Mouse (Mus musculus) olfactory bulb, adult 2 months (tissue): ENCODE measurements at regions not wholly inside any gene's neighbourhood (a gene's known extent, or its start where the extent isn't known, plus 50 kb on each side); places are given as distances from the start of the nearest gene placed in this dataset.

ENCODE experiments used
- H3K27ac ChIP-seq: fragments of 200-500 bp; 2 replicates; pipeline ENCODE4 v1.5.1; 2012; ENCODE audit warnings: low read depth, low read length; ENCODE audit not compliant: insufficient read depth
- H3K4me1 ChIP-seq: fragments of 200-500 bp; 2 replicates; pipeline ENCODE4 v1.6.1; 2012; ENCODE audit warnings: low read length; ENCODE audit not compliant: control insufficient read depth, insufficient read depth
- H3K4me3 ChIP-seq: fragments of 200-500 bp; 2 replicates; pipeline ENCODE4 v1.5.1; 2012; ENCODE audit warnings: mild to moderate bottlenecking, low read depth, low read length, moderate library complexity; ENCODE audit not compliant: insufficient read depth
- CTCF ChIP-seq: fragments of 200-500 bp; IDR thresholded peaks from 2 replicates; pipeline ENCODE4 v1.5.1; 2012; ENCODE audit warnings: low read depth, mild to moderate bottlenecking, low read length, moderate library complexity; ENCODE audit not compliant: insufficient read depth
- POLR2A ChIP-seq: fragments of 200-500 bp; IDR thresholded peaks from 2 replicates; pipeline ENCODE4 v1.6.1; 2012; ENCODE audit warnings: mild to moderate bottlenecking, low read depth, low read length, moderate library complexity; ENCODE audit not compliant: insufficient read depth
- WGBS: fragments of 180-500 bp; shearing (Covaris S2); methylation state at CpG from one replicate; pipeline ENCODE4 v1.1.7; 2018; 5-methylcytosine and 5-hydroxymethylcytosine counted together

DNA sequence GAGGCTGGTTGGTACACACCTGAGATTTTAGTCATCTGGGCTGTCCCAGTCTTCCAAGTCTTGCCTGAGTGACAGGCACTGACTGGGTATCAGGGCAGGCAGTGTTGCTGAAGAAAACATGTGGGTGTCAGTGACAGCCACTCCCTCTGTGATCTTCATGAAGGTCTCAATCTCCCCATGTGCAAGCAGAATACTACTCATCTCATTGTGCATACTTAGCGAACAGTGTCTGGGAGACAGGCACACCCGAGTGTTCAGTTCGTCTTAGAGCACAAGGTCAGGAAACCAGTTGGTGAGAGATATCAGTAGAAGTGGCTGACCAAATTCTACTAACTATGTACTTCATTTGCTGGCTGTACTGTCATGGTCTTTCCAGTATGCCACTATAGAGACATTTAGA is 315.9 kb downstream of the Tbc1d1 start:
- Histone ChIP-seq H3K4me3 (no peak overlapping the region), H3K4me1 (peaks cover 2% of the 10 kb centered on the region; the same call in 1 of the 2 replicates), H3K27ac (no peak overlapping the region)
- WGBS: 92% methylated on average over 3 of the region's 3 CpGs
- TF ChIP-seq POLR2A (no peak), CTCF (no peak)

DNA sequence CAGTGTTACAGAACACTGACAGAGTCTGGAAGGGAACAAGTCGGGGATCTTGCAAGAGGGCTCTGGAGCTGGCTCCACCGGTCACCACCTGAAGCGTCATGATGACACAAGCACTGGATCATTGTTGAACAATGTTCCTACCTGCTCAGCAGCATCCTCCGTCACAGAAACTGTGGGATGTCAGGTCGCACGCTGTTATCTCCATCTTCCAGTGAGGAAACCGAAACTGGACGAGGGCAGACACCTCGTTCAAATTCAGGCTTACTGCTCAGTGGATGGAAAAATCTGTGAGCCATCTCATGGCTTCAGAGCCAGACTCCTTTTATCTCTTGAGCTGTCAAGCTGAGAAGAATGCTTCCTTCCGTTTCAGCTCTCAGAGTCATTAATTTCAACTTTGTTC is 316.3 kb downstream of the Tbc1d1 start:
- no peak for TF ChIP-seq POLR2A
- TF ChIP-seq CTCF: no peak
- Histone ChIP-seq H3K4me3 (no peak overlapping the region), H3K27ac (no peak overlapping the region), H3K4me1 (peaks cover 2% of the 10 kb centered on the region; the same call in 1 of the 2 replicates)
- WGBS: 90% methylated on average over 10 of the region's 10 CpGs

DNA sequence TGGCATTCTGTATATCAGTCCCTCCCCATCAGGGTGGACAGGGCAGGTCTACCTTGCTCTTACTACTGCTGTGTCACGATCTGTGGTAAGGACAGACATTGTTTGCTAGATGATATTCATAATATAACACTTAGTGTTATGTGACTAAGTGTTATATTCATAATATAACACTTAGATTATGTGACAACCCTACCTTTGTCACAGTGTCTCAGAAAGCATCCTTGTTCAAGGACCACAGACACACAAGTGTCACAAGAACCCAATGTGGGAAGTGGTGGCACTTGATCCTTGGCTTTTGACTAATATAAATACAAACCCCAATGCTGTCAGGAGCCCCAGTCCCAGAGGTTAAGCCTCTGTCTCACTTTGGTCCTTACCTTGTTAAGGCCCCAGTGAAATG is 318.8 kb downstream of the Tbc1d1 start:
- TF ChIP-seq POLR2A (no peak), CTCF (no peak)
- Histone ChIP-seq H3K27ac (no peak overlapping the region), H3K4me3 (no peak overlapping the region), H3K4me1 (peaks cover 5% of the 10 kb centered on the region)
- 100% methylated on average over 1 of the region's 1 CpGs for WGBS

DNA sequence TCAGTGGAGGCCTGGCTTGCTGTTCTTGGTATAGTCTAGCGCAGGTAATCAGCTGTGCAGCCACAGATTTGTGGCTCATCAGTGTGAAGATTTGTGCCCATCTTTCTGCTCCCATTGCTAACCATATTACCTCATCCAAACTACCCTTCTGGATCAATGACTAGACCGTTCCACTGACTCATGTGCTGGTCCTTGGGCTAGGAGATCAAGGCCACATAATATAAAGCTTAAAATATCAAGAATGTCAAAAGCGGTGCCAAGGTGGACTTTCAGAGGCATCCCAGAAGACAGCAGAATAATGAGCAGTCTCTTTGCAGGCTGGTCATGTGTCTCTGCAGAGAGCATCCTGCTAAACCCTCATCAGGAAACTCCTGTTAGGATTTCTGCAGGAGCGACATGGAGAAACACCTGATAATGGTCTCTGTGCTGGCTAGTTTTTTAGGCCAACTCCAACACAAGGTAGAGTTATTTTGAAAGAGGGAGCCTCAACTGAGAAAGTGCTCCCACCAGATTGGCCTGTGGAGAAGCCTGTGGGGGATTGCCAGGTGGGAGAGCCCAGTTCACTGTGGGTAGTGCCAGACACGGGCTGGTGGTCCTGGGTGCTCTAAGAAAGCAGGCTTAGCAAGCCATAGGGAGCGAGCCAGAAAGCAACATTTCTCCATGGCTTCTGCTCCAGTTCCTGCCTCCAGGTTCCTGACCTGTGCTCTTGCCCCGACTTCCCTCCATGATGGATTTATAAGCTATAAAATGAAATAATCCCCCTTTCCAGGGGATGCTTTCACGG is 319.8 kb downstream of the Tbc1d1 start:
- 74% methylated on average over 8 of the region's 8 CpGs for WGBS
- H3K27ac ChIP-seq: no peak overlapping the region
- TF ChIP-seq CTCF (no peak), POLR2A (no peak)
- no peak overlapping the region for H3K4me3 ChIP-seq
- peaks cover 5% of the 10 kb centered on the region for H3K4me1 ChIP-seq

DNA sequence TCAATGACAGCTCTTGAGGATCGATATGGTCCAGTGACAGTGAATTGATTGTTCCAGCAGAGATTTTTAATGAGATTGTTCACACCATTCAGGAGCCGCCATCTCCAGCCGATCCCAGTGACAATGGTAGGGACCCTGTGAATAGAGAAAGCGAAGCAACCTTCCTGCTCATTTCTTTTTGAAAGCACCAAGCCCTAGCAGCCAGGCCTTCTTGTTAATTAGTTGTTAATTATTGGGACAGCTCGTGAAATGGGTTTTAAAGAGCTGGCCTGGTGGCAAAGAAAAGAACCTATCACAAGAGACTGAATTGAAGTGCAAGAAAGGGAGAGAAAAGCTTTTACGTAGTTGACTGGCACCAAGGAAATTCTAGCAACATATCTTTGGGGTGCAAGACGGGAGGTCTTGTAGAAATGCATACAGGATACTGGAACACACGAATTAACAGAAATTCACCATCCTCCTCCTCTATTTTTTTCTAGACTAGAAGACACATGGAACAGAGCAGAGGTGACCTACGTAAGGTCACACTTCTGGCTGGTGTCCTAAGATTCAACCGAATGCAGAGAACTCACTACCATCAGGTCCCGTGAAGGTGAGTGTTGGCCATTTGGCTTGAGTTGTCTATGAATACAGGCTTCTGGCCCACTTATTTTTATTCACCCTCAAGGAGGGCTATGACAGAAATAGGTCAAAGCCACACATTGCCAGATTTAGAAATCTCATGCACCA is 320.7 kb downstream of the Tbc1d1 start:
- WGBS: 67% methylated on average over 11 of the region's 11 CpGs
- H3K4me1 ChIP-seq: peaks cover 5% of the 10 kb centered on the region
- no peak overlapping the region for H3K4me3 ChIP-seq
- H3K27ac ChIP-seq: no peak overlapping the region
- no peak for TF ChIP-seq POLR2A
- TF ChIP-seq CTCF: no peak

DNA sequence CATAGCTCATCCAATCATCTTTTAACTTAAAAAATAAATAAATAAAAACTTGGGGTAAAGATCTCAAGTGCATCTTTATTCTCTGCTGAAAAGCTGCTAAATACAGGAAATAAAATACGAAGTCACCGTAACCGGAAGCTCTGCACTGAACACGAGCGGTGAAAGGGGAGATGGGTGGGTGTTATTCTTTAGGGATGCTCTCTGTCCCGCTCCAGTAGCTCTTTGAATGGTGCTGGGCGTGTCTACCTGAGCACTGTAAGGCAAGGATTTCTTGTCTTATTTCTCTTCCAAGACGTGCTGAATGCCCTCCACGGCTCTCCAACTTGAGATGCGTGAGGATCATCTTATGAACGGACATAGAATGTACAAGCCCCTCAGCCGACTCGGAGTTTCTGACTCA is 322.0 kb downstream of the Tbc1d1 start:
- no peak for TF ChIP-seq CTCF
- TF ChIP-seq POLR2A: no peak
- Histone ChIP-seq H3K4me1 (peaks cover 5% of the 10 kb centered on the region), H3K4me3 (no peak overlapping the region), H3K27ac (no peak overlapping the region)
- 84% methylated on average over 13 of the region's 13 CpGs for WGBS

DNA sequence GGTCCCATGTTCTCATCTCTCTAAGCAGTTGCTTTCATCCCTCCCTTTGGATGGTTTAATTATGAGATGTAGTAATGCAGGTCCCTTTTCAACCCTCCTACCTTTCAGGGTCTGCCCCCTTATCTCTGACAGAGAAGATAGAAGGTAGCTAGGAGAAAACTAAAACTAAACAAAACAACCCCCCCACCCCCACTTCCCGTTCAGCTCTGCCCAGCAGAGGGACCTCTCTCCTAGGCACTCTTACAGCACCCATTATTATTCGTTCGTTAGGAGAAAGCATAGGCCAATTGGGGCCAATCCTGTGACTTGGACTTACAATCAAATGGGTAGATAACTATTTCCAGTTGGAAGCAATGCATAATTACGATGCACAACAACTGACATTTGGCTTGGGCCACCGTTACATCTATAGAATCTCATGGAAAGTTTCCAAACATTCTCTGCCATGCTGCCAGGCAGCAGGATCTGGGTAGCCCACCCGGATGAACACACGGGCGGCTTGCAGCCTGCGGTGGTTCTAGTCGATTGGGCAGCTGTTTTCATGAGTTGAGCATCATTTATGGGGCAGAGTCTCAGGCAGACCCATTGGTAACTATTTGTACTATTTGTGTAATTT is 322.6 kb downstream of the Tbc1d1 start:
- no peak overlapping the region for H3K27ac ChIP-seq
- TF ChIP-seq POLR2A (no peak), CTCF (no peak)
- peaks cover 5% of the 10 kb centered on the region for H3K4me1 ChIP-seq
- WGBS: 49% methylated on average over 10 of the region's 10 CpGs
- H3K4me3 ChIP-seq: no peak overlapping the region

DNA sequence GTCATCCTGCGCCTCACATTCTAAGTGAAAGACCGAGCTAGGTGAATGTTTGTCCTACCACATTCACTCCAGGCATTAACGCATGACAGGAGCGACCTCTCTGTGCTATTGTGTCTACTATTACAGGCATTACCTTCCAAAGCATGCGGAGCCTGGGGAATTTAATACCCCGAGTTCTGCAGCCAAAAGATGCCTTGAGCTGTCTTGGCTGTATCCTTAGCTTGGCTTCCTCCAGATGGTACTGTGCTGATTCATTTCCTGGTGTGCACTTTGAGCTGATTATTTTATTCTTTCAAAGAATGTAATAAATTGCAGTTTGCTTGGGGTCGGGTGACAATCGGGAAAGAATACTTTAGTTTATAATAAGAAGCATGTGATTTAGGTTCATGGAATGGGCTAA is 323.2 kb downstream of the Tbc1d1 start:
- whole genome bisulfite sequencing: 45% methylated on average over 8 of the region's 8 CpGs
- peaks cover 5% of the 10 kb centered on the region for H3K4me1 ChIP-seq
- no peak for TF ChIP-seq CTCF
- H3K4me3 ChIP-seq: no peak overlapping the region
- H3K27ac ChIP-seq: no peak overlapping the region

DNA sequence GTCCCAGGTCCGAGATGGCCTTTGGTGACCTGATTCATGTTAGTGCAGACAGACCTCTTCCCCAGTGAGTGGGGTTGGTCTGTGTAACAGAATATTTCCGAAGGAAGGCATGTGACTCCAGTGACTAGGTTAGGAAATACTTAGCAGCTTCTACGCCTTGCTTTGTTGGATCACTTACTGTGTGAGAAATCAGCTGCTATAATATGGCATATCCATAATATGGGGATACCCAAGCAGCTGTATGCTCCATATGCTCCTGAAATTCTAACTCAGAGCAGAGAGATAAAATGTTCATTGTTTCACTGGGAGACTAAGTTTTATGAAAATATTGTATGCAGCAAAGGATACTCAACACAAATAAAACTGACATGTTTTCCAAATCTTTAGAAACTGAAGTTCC is 318.1 kb upstream of the Klf3 start:
- WGBS: 93% methylated on average over 3 of the region's 3 CpGs
- Histone ChIP-seq H3K27ac (no peak overlapping the region), H3K4me3 (no peak overlapping the region), H3K4me1 (no peaks in the 10 kb centered on the region)
- TF ChIP-seq POLR2A (no peak), CTCF (no peak)
